Mouse (Mus musculus) C2C12 (cell line): ENCODE data around the gene Lrmda. TPM values are rescaled to one million over a fixed set of nuclear protein-coding genes. Genes with fewer than 3 reads are reported as not detected.
A peak's percentile ranks its signal among the peaks of the same experiment; 100 is the strongest.

ENCODE experiments used
- H3K27me3 ChIP-seq: one replicate; pipeline ENCODE4 v1.6.1; 2011; ENCODE audit not compliant: control insufficient read depth, insufficient read depth, insufficient read length
- H3K36me3 ChIP-seq: one replicate; pipeline ENCODE4 v1.6.1; 2011; ENCODE audit not compliant: control insufficient read depth, insufficient read depth
- H3K4me3 ChIP-seq: one replicate; pipeline ENCODE4 v1.5.1; 2011; ENCODE audit warnings: mild to moderate bottlenecking, control low read depth; ENCODE audit not compliant: poor library complexity, insufficient read depth, severe bottlenecking
- H3K79me2 ChIP-seq: one replicate; pipeline ENCODE4 v1.6.1; 2011; ENCODE audit not compliant: control insufficient read depth, insufficient read depth
- H3K79me3 ChIP-seq: one replicate; pipeline ENCODE4 v1.6.1; 2011; ENCODE audit warnings: low read depth, control low read depth
- H3ac ChIP-seq: one replicate; pipeline ENCODE3; 2011; ENCODE audit warnings: low read depth; ENCODE audit not compliant: control insufficient read depth, insufficient read length
- CEBPB ChIP-seq: IDR thresholded peaks from one replicate; pipeline ENCODE4 v1.6.1; 2011; ENCODE audit warnings: low read depth, mild to moderate bottlenecking, control low read depth, moderate library complexity
- CTCF ChIP-seq: IDR thresholded peaks from one replicate; pipeline ENCODE4 v1.5.1; 2011; ENCODE audit not compliant: control insufficient read depth, insufficient read depth, insufficient read length
- FOSL1 ChIP-seq: IDR thresholded peaks from one replicate; pipeline ENCODE4 v1.8.0; 2011; ENCODE audit warnings: mild to moderate bottlenecking, low read length; ENCODE audit not compliant: poor library complexity, insufficient read depth, severe bottlenecking
- MAX ChIP-seq: IDR thresholded peaks from one replicate; pipeline ENCODE4 v1.6.1; 2011; ENCODE audit warnings: mild to moderate bottlenecking, control low read depth
- MYOD1 ChIP-seq: IDR thresholded peaks from one replicate; pipeline ENCODE4 v1.6.1; 2011; ENCODE audit warnings: low read depth; ENCODE audit not compliant: control insufficient read depth, insufficient read length
- MYOG ChIP-seq: IDR thresholded peaks from one replicate; pipeline ENCODE4 v1.6.1; 2011; ENCODE audit not compliant: control insufficient read depth, insufficient read length; ENCODE audit errors: extremely low read depth
- USF1 ChIP-seq: IDR thresholded peaks from one replicate; pipeline ENCODE4 v1.6.1; 2011; ENCODE audit warnings: low read depth, mild to moderate bottlenecking, control low read depth, moderate library complexity
- polyA plus RNA-seq: library from polyadenylated mRNA; unstranded; fragments of >200 nt; fragmentation: generic; extraction: Trizol; gene quantifications from one replicate; pipeline ENCODE4 v1.2.1, GENCODE M21; 2012; ENCODE audit warnings: missing spikeins

Lrmda gene
- polyA plus RNA-seq, 1 experiment = not detected

GRCm38 (mm10) chr14:22576441-22576840, 556.9 kb downstream of the Lrmda start:
- Histone ChIP-seq H3K4me3 (no peak overlapping the region), H3K79me2 (no peaks in the 10 kb centered on the region), H3K79me3 (no peaks in the 10 kb centered on the region), H3ac (no peak overlapping the region), H3K27me3 (no peaks in the 10 kb centered on the region), H3K36me3 (no peaks in the 10 kb centered on the region)
- TF ChIP-seq FOSL1 (no peak), MYOG (no peak), USF1 (no peak), CEBPB (no peak), CTCF (no peak), MYOD1 (no peak)

DNA sequence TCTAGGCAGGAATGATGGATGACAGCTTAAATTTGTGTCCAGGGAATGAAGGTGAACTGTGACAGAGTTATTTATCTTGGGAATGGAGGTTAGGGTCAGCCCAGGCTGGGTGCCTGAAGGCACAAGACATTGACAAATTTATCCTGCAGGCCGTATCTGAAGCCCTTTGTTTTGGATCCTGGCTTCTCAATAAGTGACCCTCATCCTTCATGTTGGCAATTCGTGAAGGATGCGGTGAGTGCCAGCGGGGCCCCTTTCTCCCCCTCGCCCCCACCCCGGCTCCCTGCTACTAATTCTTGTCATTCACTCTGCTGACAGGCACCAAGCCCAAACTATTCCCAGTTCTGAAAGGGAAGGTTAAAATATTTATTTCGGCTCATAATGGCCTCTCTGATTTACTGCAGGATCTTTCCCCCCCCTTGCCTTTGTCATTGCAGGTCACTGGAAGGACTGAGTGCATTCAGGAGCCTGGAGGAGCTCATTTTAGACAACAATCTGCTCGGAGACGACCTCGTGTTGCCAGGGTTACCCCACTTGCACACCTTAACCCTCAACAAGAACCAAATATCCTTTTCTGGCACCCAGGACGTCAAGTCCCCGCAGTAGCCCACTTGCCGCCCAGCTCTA, 558.0 kb downstream of the Lrmda start:
- Histone ChIP-seq H3K4me3 (no peak overlapping the region), H3K79me3 (no peaks in the 10 kb centered on the region)
- TF ChIP-seq CTCF (no peak), MAX (no peak), CEBPB (no peak), FOSL1 (no peak), MYOG (no peak)

DNA sequence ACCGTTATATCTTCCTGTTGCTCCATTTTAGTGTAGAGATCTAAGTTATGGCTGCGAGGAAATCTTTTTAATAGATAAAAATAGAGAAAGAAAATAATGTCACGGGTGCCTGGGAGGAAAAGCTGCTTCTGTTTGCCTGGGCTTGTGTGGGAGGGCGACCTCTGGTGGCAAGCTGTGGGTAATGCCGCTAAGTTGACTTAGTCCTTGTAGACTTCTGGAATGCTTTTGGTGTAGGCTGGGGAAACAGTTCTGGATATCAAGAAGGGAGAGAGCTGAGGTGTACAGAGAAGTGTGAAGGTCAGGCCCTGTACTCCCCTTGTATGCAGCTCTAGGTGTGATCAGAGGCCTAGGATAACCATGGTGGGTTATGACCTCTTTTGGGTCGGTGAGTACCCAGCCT, 558.7 kb downstream of the Lrmda start:
- H3K27me3 ChIP-seq = no peaks in the 10 kb centered on the region
- H3K4me3 ChIP-seq = no peak overlapping the region
- H3ac ChIP-seq = no peak overlapping the region
- H3K79me3 ChIP-seq = no peaks in the 10 kb centered on the region
- TF ChIP-seq CTCF (peak; percentile 70), MAX (no peak), FOSL1 (no peak), USF1 (no peak)
- H3K79me2 ChIP-seq = no peaks in the 10 kb centered on the region
- no peaks in the 10 kb centered on the region for H3K36me3 ChIP-seq

More for the DNA sequence above, 558.0 kb downstream of the Lrmda start:
- Histone ChIP-seq H3K79me2 (no peaks in the 10 kb centered on the region), H3K27me3 (no peaks in the 10 kb centered on the region), H3ac (no peak overlapping the region), H3K36me3 (no peaks in the 10 kb centered on the region)

DNA sequence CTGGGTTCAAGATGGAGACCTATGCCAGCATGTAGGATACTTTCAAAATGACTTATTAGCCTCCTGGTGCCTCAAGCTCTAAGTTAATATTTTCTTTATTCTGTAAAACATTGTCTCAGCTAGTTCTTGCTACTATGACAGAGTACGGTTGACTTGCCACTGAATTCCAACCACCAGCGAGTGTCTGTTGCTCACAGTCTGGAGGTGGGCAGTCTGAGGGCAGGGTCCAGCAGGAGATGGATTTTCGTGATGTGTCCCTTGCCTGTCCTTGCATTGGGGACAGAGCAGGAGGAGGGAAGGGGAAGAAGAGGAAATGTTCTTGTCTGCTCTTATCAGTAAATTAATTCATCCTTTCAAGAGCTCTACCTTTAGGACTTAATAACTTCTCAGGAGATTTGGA, 559.5 kb downstream of the Lrmda start:
- Histone ChIP-seq H3K27me3 (no peaks in the 10 kb centered on the region), H3K4me3 (no peak overlapping the region), H3K79me3 (no peaks in the 10 kb centered on the region), H3K36me3 (no peaks in the 10 kb centered on the region), H3K79me2 (no peaks in the 10 kb centered on the region), H3ac (no peak overlapping the region)
- no peak for TF ChIP-seq MYOG
- no peak for TF ChIP-seq CEBPB
- TF ChIP-seq MAX = no peak
- no peak for TF ChIP-seq FOSL1
- no peak for TF ChIP-seq CTCF

DNA sequence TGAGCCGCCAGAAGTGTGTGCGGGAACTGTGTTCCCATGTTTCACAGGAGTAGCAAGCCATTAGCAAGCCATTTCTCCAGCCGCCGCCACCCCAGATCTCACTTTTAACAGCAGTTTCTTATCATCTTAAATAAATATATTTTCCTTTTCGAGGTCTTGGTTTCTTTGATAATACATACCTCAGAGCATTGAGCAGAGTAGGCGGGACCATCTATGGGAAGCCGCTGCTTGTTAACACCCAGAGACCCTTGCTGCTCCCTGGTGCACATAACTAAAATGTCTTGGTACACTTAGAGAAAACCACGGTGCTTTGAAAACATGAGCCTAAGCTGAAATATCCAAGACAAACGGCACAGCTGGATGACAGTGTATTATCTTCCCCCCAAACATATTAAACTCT, 562.6 kb downstream of the Lrmda start:
- TF ChIP-seq USF1 (no peak), FOSL1 (no peak), CEBPB (no peak), MYOD1 (no peak), MYOG (no peak), MAX (no peak), CTCF (no peak)
- Histone ChIP-seq H3K36me3 (no peaks in the 10 kb centered on the region), H3K27me3 (no peaks in the 10 kb centered on the region), H3K4me3 (no peak overlapping the region), H3K79me2 (no peaks in the 10 kb centered on the region), H3ac (no peak overlapping the region), H3K79me3 (no peaks in the 10 kb centered on the region)

- Histone ChIP-seq H3K36me3 (no peaks in the 10 kb centered on the region), H3K27me3 (no peaks in the 10 kb centered on the region), H3K79me2 (no peaks in the 10 kb centered on the region), H3K4me3 (no peak overlapping the region), H3K79me3 (no peaks in the 10 kb centered on the region), H3ac (no peak overlapping the region)
- no peak for TF ChIP-seq MYOD1
- TF ChIP-seq USF1 = no peak
- TF ChIP-seq FOSL1 = no peak
- no peak for TF ChIP-seq CTCF
- TF ChIP-seq CEBPB = no peak
- TF ChIP-seq MAX = no peak
- no peak for TF ChIP-seq MYOG
Measured at GRCm38 (mm10) chr14:22586281-22586680, 566.8 kb downstream of the Lrmda start.
